Mouse (Mus musculus): Measurements from ENCODE around the gene Osbpl10. TPM values are rescaled to one million over a fixed set of nuclear protein-coding genes. Genes with fewer than 3 reads are reported as not detected.

Gene Osbpl10
- polyA plus RNA-seq (2012; rRNA removed): 0.26 and 0.41 TPM in 2 replicates

GRCm38 (mm10) chr9:114978281-114979111 is at the start of gene Osbpl10:
TSS of gene Osbpl10 (plus strand) at chr9:114978569.

DNA sequence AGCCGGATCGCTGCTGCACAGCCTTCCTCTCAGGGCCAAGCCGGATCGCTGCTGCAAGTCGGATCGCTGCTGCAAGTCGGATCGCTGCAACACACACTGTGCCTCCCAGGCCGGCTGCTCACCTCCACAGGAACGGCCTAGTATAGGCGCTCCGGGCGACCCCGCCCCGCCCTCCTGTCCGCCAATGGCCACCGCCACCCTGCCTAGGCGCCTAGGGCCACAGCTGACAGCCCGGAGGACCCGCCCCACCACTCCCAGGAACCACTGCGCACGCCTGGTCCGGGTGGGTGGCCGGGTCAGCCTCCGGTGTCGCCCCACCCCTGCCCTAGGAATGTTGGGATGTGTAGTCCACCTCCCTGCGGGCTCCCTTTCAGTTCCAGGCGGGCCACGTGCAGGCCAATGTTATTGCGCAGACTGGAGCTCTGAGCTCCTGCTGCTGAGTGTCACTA is 44.6 kb upstream of the Osbpl10 start, which contains the start of gene Gpd1l:
Gpd1l (minus strand) TSS at position 265 of the 449 bp plus-strand sequence.

GRCm38 (mm10) chr9:114982689-114983360 is 4.5 kb downstream of the Osbpl10 start, which contains the start of gene Rps27rt:
TSS of gene Rps27rt (minus strand) at chr9:114982739.

Other genes with a start within 250 kb of the Osbpl10 start
- 22.0 and 23.0 TPM in 2 replicates for gene Cmtm6, start 247.5 kb upstream of the Osbpl10 start, polyA plus RNA-seq (2012; rRNA removed)
- gene Cmtm7, start 196.7 kb upstream of the Osbpl10 start, polyA plus RNA-seq (2012; rRNA removed): 54.8 and 57.0 TPM in 2 replicates
- 61.0 and 62.6 TPM in 2 replicates for gene Cmtm8, start 134.4 kb upstream of the Osbpl10 start, polyA plus RNA-seq (2012; rRNA removed)
- gene Gpd1l, start 44.6 kb upstream of the Osbpl10 start, polyA plus RNA-seq (2012; rRNA removed): 7.7 and 8.3 TPM in 2 replicates
- 35.3 and 45.8 TPM in 2 replicates for gene Rps27rt, start 4.2 kb downstream of the Osbpl10 start, polyA plus RNA-seq (2012; rRNA removed)

All from liver, embryonic 18 days (tissue).